14 mouse cellular contexts compared by ENCODE assay signal in genomic region chr19:41991926-41992477, GRCm38 (mm10). TPM values are rescaled to one million over a fixed set of nuclear protein-coding genes. Genes with fewer than 3 reads are reported as not detected.
DNase-seq lines count a peak whose midpoint lies in the region; ATAC-seq and TF ChIP-seq lines count a peak whose summit lies in the region.
"Had no signal": no experiment of that assay in that cellular context is flagged by ENCODE, and none has a peak within 500 bp of the region (broad histone marks: within the 10 kb centered on the region; RNA-seq: fewer than 3 reads in every experiment).

No protein-coding gene starts in this region.

- no peak for ATAC-seq in hindbrain, embryonic 13.5 days (ENCODE audit: low FRiP score)
- no peak for ATAC-seq in hindbrain, embryonic 11.5 days (ENCODE audit: low FRiP score)
- ATAC-seq in limb, embryonic 15.5 days (ENCODE audit: insufficient number of reproducible peaks, low FRiP score, low TSS enrichment, low read depth) = no peak

- peaks cover 4% of the 10 kb centered on the region; the same call in 1 of the 2 replicates for H3K4me1 ChIP-seq in hindbrain, embryonic 13.5 days (replicated peaks)
- no peaks in the 10 kb centered on the region for H3K4me1 ChIP-seq in hindbrain, embryonic 11.5 days (replicated peaks; ENCODE audit: control insufficient read depth, insufficient read depth, low read length)
- H3K4me1 ChIP-seq in liver, adult 2 months (ENCODE audit: control insufficient read depth, insufficient read depth, low read length) = peaks cover 6% of the 10 kb centered on the region
- peaks cover 42% of the 10 kb centered on the region for H3K4me1 ChIP-seq in limb, embryonic 15.5 days

- no peak overlapping the region for H3K4me3 ChIP-seq in hindbrain, embryonic 13.5 days
- H3K4me3 ChIP-seq in hindbrain, embryonic 11.5 days (ENCODE audit: low read depth, low read length) = no peak overlapping the region
- no peak overlapping the region for H3K4me3 ChIP-seq in liver, adult 2 months (ENCODE audit: insufficient read depth, low read depth, low read length)
- no peak overlapping the region for H3K4me3 ChIP-seq in limb, embryonic 15.5 days
- H3K4me3 ChIP-seq: stomach, embryonic 15.5 days had no signal

- TF ChIP-seq POLR2A in liver, adult 2 months (IDR thresholded peaks at IDR 0.05; ENCODE audit: extremely low read depth, insufficient read depth, low read length) = no peak
- no peak for TF ChIP-seq POLR2A in brain, embryonic 14.5 days (IDR thresholded peaks at IDR 0.05; ENCODE audit: borderline replicate concordance, extremely low read depth, insufficient read depth, insufficient read length, poor library complexity, severe bottlenecking)

- no peaks in the 10 kb centered on the region for H3K9me3 ChIP-seq in hindbrain, embryonic 13.5 days
- no peaks in the 10 kb centered on the region for H3K9me3 ChIP-seq in hindbrain, embryonic 11.5 days (ENCODE audit: control insufficient read depth, low read length)
- H3K9me3 ChIP-seq in limb, embryonic 15.5 days = no peaks in the 10 kb centered on the region
- H3K9me3 ChIP-seq: stomach, embryonic 15.5 days had no signal

- no peaks in the 10 kb centered on the region for H3K36me3 ChIP-seq in hindbrain, embryonic 13.5 days
- H3K36me3 ChIP-seq in hindbrain, embryonic 11.5 days (ENCODE audit: control insufficient read depth, insufficient read depth, low read length) = no peaks in the 10 kb centered on the region
- H3K36me3 ChIP-seq in liver, adult 2 months (ENCODE audit: control insufficient read depth, insufficient read depth, low read length) = no peaks in the 10 kb centered on the region
- no peaks in the 10 kb centered on the region for H3K36me3 ChIP-seq in limb, embryonic 15.5 days
- H3K36me3 ChIP-seq: stomach, embryonic 15.5 days had no signal

- peaks cover 54% of the 10 kb centered on the region; the same call in 1 of the 2 replicates for H3K79me2 ChIP-seq in liver, adult 2 months (ENCODE audit: control insufficient read depth, insufficient read depth, low read length)

- no peak for TF ChIP-seq CTCF in liver, adult 2 months (IDR thresholded peaks at IDR 0.05; ENCODE audit: low read depth, low read length)
- no peak for TF ChIP-seq CTCF in brain, embryonic 14.5 days (IDR thresholded peaks at IDR 0.05; ENCODE audit: borderline replicate concordance, extremely low read depth, insufficient read depth, insufficient read length)

- H3K9ac ChIP-seq in hindbrain, embryonic 13.5 days = 0 out of 2 replicates have a peak overlapping the region, but pooled peaks have one; percentile 36
- no peak overlapping the region for H3K9ac ChIP-seq in hindbrain, embryonic 11.5 days (ENCODE audit: low read depth, low read length)
- 0 out of 2 replicates have a peak overlapping the region, but pooled peaks have one; percentile 11 for H3K9ac ChIP-seq in liver, adult 2 months (ENCODE audit: low read depth, low read length)
- no peak overlapping the region for H3K9ac ChIP-seq in limb, embryonic 15.5 days
- H3K9ac ChIP-seq: stomach, embryonic 15.5 days had no signal

- H3K4me2 ChIP-seq in hindbrain, embryonic 13.5 days = no peak overlapping the region
- no peak overlapping the region for H3K4me2 ChIP-seq in hindbrain, embryonic 11.5 days (replicated peaks; ENCODE audit: low read depth, low read length)
- H3K4me2 ChIP-seq in limb, embryonic 15.5 days = no peak overlapping the region
- H3K4me2 ChIP-seq: midbrain, embryonic 11.5 days; stomach, embryonic 15.5 days had no signal

- WGBS in hindbrain, embryonic 13.5 days = 25% methylated on average over 6 of the region's 6 CpGs
- 28% methylated on average over 6 of the region's 6 CpGs for WGBS in hindbrain, embryonic 11.5 days
- WGBS in liver, adult 2 months = 77% methylated on average over 6 of the region's 6 CpGs
- WGBS in limb, embryonic 15.5 days = 47% methylated on average over 6 of the region's 6 CpGs

- H3K27ac ChIP-seq in hindbrain, embryonic 13.5 days = peak overlapping the region; percentile 8; the same call in 1 of the 2 replicates
- H3K27ac ChIP-seq in hindbrain, embryonic 11.5 days (ENCODE audit: low read depth, low read length) = no peak overlapping the region
- H3K27ac ChIP-seq in liver, adult 2 months (replicated peaks; ENCODE audit: insufficient read depth, low read depth, low read length) = peak overlapping the region; percentile 27
- H3K27ac ChIP-seq in limb, embryonic 15.5 days = 0 out of 2 replicates have a peak overlapping the region, but pooled peaks have one; percentile 8
- H3K27ac ChIP-seq: stomach, embryonic 15.5 days had no signal

- DNase-seq in hindbrain, embryonic 11.5 days (ENCODE audit: low spot score) = no peak
- no peak for DNase-seq in liver, adult 2 months (ENCODE audit: extremely low read depth, low read depth, low spot score)
- no peak for DNase-seq in liver
- DNase-seq in brain, embryonic 14.5 days (ENCODE audit: low read depth) = peak; percentile 54
- DNase-seq in retina, embryonic 14.5 days (ENCODE audit: low spot score) = no peak
- DNase-seq: cerebellum, adult 9-10 months; retina, postnatal 1 day had no signal

- H3K27me3 ChIP-seq in hindbrain, embryonic 13.5 days = no peaks in the 10 kb centered on the region
- no peaks in the 10 kb centered on the region for H3K27me3 ChIP-seq in hindbrain, embryonic 11.5 days (ENCODE audit: control insufficient read depth, insufficient read depth, low read length)
- no peaks in the 10 kb centered on the region for H3K27me3 ChIP-seq in liver, adult 2 months (ENCODE audit: control insufficient read depth, insufficient read depth, low read length)
- H3K27me3 ChIP-seq in limb, embryonic 15.5 days = no peaks in the 10 kb centered on the region
- H3K27me3 ChIP-seq: stomach, embryonic 15.5 days had no signal

RNA-seq across cellular contexts. Expression of gene Ubtd1, which starts 10.4 kb away (rescaled TPM):
- 10.8 and 11.4 TPM in 2 replicates for polyA plus RNA-seq in hindbrain, embryonic 13.5 days (2015; fragmentation: Nextera tagmentation; extraction: Ambion mirVana)
- polyA plus RNA-seq in hindbrain, embryonic 11.5 days (2014; fragmentation: Nextera tagmentation; extraction: Ambion mirVana) = 6.5 and 7.7 TPM in 2 replicates
- 4.6 and 4.8 TPM in 2 replicates for total RNA-seq in liver, adult 2 months (2014; rRNA removed)
- 13.4 and 15.3 TPM in 2 replicates for polyA plus RNA-seq in liver, adult 2 months (2012; rRNA removed)
- polyA plus RNA-seq in brain, embryonic 14.5 days (2012; rRNA removed) = 20.0 and 20.9 TPM in 2 replicates
- polyA plus RNA-seq in limb, embryonic 15.5 days (2015; fragmentation: Nextera tagmentation; extraction: Ambion mirVana) = 28.1 and 30.8 TPM in 2 replicates

RNA-seq across cellular contexts. Expression of gene Mms19, which starts 11.0 kb away (rescaled TPM):
- 36.5 and 39.7 TPM in 2 replicates for polyA plus RNA-seq in hindbrain, embryonic 13.5 days (2015; fragmentation: Nextera tagmentation; extraction: Ambion mirVana)
- 32.5 and 32.6 TPM in 2 replicates for polyA plus RNA-seq in hindbrain, embryonic 11.5 days (2014; fragmentation: Nextera tagmentation; extraction: Ambion mirVana)
- 14.9 and 15.1 TPM in 2 replicates for total RNA-seq in liver, adult 2 months (2014; rRNA removed)
- polyA plus RNA-seq in liver, adult 2 months (2012; rRNA removed) = 23.2 and 39.5 TPM in 2 replicates
- 66.3 and 88.7 TPM in 2 replicates for polyA plus RNA-seq in brain, embryonic 14.5 days (2012; rRNA removed)
- polyA plus RNA-seq in limb, embryonic 15.5 days (2015; fragmentation: Nextera tagmentation; extraction: Ambion mirVana) = 28.5 and 29.1 TPM in 2 replicates

RNA-seq across cellular contexts. Expression of gene Ankrd2, which starts 43.8 kb away (rescaled TPM):
- polyA plus RNA-seq in hindbrain, embryonic 13.5 days (2015; fragmentation: Nextera tagmentation; extraction: Ambion mirVana) = 0.35 and 0.53 TPM in 2 replicates
- not detected in 2 replicates for polyA plus RNA-seq in hindbrain, embryonic 11.5 days (2014; fragmentation: Nextera tagmentation; extraction: Ambion mirVana)
- total RNA-seq in liver, adult 2 months (2014; rRNA removed) = 1.1 and 1.2 TPM in 2 replicates
- 0.37 and 0.65 TPM in 2 replicates for polyA plus RNA-seq in liver, adult 2 months (2012; rRNA removed)
- 0.34 and 0.38 TPM in 2 replicates for polyA plus RNA-seq in brain, embryonic 14.5 days (2012; rRNA removed)
- polyA plus RNA-seq in limb, embryonic 15.5 days (2015; fragmentation: Nextera tagmentation; extraction: Ambion mirVana) = 0.72 and 3.0 TPM in 2 replicates
- polyA plus RNA-seq: heart, embryonic 14.5 days; large intestine, adult 2 months; midbrain, embryonic 11.5 days; small intestine, adult 2 months had no signal

RNA-seq across cellular contexts. Expression of gene Hoga1, which starts 53.4 kb away (rescaled TPM):
- polyA plus RNA-seq in hindbrain, embryonic 13.5 days (2015; fragmentation: Nextera tagmentation; extraction: Ambion mirVana) = 1.3 and 1.7 TPM in 2 replicates
- 0.67 and 1.1 TPM in 2 replicates for polyA plus RNA-seq in hindbrain, embryonic 11.5 days (2014; fragmentation: Nextera tagmentation; extraction: Ambion mirVana)
- total RNA-seq in liver, adult 2 months (2014; rRNA removed) = 128 and 132 TPM in 2 replicates
- polyA plus RNA-seq in liver, adult 2 months (2012; rRNA removed) = 247 and 290 TPM in 2 replicates
- 1.2 and 1.7 TPM in 2 replicates for polyA plus RNA-seq in brain, embryonic 14.5 days (2012; rRNA removed)
- 1.0 and 1.8 TPM in 2 replicates for polyA plus RNA-seq in limb, embryonic 15.5 days (2015; fragmentation: Nextera tagmentation; extraction: Ambion mirVana)

RNA-seq across cellular contexts. Expression of gene Zdhhc16, which starts 58.7 kb away (rescaled TPM):
- 78.8 and 80.7 TPM in 2 replicates for polyA plus RNA-seq in hindbrain, embryonic 13.5 days (2015; fragmentation: Nextera tagmentation; extraction: Ambion mirVana)
- polyA plus RNA-seq in hindbrain, embryonic 11.5 days (2014; fragmentation: Nextera tagmentation; extraction: Ambion mirVana) = 59.0 and 59.1 TPM in 2 replicates
- total RNA-seq in liver, adult 2 months (2014; rRNA removed) = 7.9 and 15.0 TPM in 2 replicates
- polyA plus RNA-seq in liver, adult 2 months (2012; rRNA removed) = 40.9 and 49.9 TPM in 2 replicates
- 85.1 and 121 TPM in 2 replicates for polyA plus RNA-seq in brain, embryonic 14.5 days (2012; rRNA removed)
- polyA plus RNA-seq in limb, embryonic 15.5 days (2015; fragmentation: Nextera tagmentation; extraction: Ambion mirVana) = 85.7 and 91.7 TPM in 2 replicates

Comparison
In these comparisons a context has a peak if more than half of its experiments do, and no peak if none do; other contexts are left out.
1. H3K9ac ChIP-seq: peak in hindbrain, embryonic 13.5 days (single experiment) and liver, adult 2 months (single experiment); none in hindbrain, embryonic 11.5 days (single experiment) and limb, embryonic 15.5 days (single experiment).